Comparison of ENCODE assay signal across 9 mouse cellular contexts in the genomic region with DNA sequence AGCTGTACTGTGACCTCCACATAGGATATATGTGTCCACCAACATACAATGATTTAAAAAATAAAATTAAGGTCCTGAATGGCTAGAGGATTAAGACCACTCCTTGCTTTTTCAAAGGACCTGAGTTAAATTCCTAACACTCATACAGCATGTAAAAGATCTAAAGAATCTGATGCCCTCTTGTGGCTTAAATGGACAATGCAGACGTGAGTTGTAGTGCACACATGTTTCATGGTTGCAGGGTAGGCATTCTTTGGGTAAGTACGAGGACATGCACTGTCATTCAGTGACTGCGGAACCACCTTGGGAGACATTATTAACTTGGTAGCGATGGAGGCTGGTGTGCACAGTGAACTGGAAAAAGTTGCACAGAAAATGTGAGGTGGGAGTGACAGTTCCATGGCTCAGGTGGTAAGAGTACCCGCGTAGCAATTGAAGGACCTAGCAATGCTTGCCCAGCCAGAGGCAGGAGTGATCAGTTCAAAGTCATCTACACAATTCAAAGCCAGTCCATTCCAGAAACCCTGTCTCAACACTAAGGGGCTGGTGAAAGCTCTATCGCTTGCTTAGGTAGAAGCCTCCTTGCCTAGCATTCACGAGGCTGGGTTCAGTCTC. TPM values are rescaled to one million over a fixed set of nuclear protein-coding genes. Genes with fewer than 3 reads are reported as not detected.
DNase-seq lines count a peak whose midpoint lies in the region; ATAC-seq and TF ChIP-seq lines count a peak whose summit lies in the region.
"Had no signal": no experiment of that assay in that cellular context is flagged by ENCODE, and none has a peak within 500 bp of the region (broad histone marks: within the 10 kb centered on the region; RNA-seq: fewer than 3 reads in every experiment).

No protein-coding gene starts in this region.

- no peak overlapping the region for H3K27ac ChIP-seq in heart, embryonic 10.5 days
- no peak overlapping the region for H3K27ac ChIP-seq in embryonic fibroblast, embryonic 13.5 days (ENCODE audit: insufficient read depth, low read length)
- H3K27ac ChIP-seq: limb, embryonic 12.5 days had no signal

- peak; percentile 80 for ATAC-seq in monocyte, adult 5-6 weeks (replicated peaks; ENCODE audit: insufficient number of reproducible peaks, low FRiP score, low TSS enrichment, poor library complexity, severe bottlenecking)

- 60% methylated on average over 8 of the region's 8 CpGs for WGBS in heart, embryonic 10.5 days

- peaks cover 32% of the 10 kb centered on the region for H3K36me3 ChIP-seq in heart, embryonic 10.5 days

- H3K27me3 ChIP-seq in heart, embryonic 10.5 days (ENCODE audit: insufficient read depth, poor library complexity, severe bottlenecking), result no peaks in the 10 kb centered on the region
- H3K27me3 ChIP-seq: limb, embryonic 12.5 days had no signal

- no peak overlapping the region for H3K4me3 ChIP-seq in heart, embryonic 10.5 days
- H3K4me3 ChIP-seq in embryonic fibroblast, embryonic 13.5 days (ENCODE audit: insufficient read depth, low read length), result no peak overlapping the region
- H3K4me3 ChIP-seq: limb, embryonic 12.5 days had no signal

- no peaks in the 10 kb centered on the region for H3K9me3 ChIP-seq in heart, embryonic 10.5 days
- H3K9me3 ChIP-seq: limb, embryonic 12.5 days had no signal

- no peaks in the 10 kb centered on the region for H3K4me1 ChIP-seq in heart, embryonic 10.5 days
- no peaks in the 10 kb centered on the region for H3K4me1 ChIP-seq in embryonic fibroblast, embryonic 13.5 days (ENCODE audit: control insufficient read depth, insufficient read depth, low read length)
- H3K4me1 ChIP-seq: limb, embryonic 12.5 days had no signal

- no peak for TF ChIP-seq POLR2A in embryonic fibroblast, embryonic 13.5 days (IDR thresholded peaks at IDR 0.05; ENCODE audit: low read depth, low read length)

- peak; percentile 9 to 47 for DNase-seq in heart, adult 18-20 months
- no peak for DNase-seq in heart, embryonic 10.5 days (ENCODE audit: low spot score)
- DNase-seq in thymus, postnatal 0 days (ENCODE audit: low spot score), result peak; percentile 60
- DNase-seq in thymus, postnatal 36 days, result no peak
- peak; percentile 69 for DNase-seq in kidney, postnatal 14 days
- no peak for DNase-seq in frontal cortex, postnatal 14 days (ENCODE audit: low spot score in 2 of 2)

- TF ChIP-seq CTCF in embryonic fibroblast, embryonic 13.5 days (IDR thresholded peaks at IDR 0.05; ENCODE audit: borderline replicate concordance, insufficient read depth, low read length), result peak; percentile 19; the same call in 1 of the 2 replicates

RNA-seq across cellular contexts. Expression of a gene that starts 17.5 kb away (rescaled TPM):
- 1 to 10 TPM; 6.8 to 8.0 TPM for total RNA-seq in heart, adult 18-20 months (2021)
- polyA plus RNA-seq in heart, embryonic 10.5 days (2016; fragmentation: Nextera tagmentation; extraction: Ambion mirVana), result 10.3 and 18.8 TPM in 2 replicates
- polyA plus RNA-seq in thymus, postnatal 0 days (2015; fragmentation: Nextera tagmentation; extraction: Ambion mirVana), result 14.8 and 15.8 TPM in 2 replicates
- 11.9 and 13.2 TPM in 2 replicates for polyA plus RNA-seq in embryonic fibroblast, embryonic 13.5 days (2011; ENCODE audit: insufficient read length, low read depth, missing spikeins)
- 2.5 to 8.9 TPM (median 3.0 TPM) in 3 replicates for total RNA-seq in monocyte, adult 5-6 weeks (2017)

RNA-seq across cellular contexts. Expression of a gene that starts 21.3 kb away (rescaled TPM):
- total RNA-seq in heart, adult 18-20 months (2021), result 10 to 100 TPM; 11.4 to 13.6 TPM
- 50.0 and 65.1 TPM in 2 replicates for polyA plus RNA-seq in heart, embryonic 10.5 days (2016; fragmentation: Nextera tagmentation; extraction: Ambion mirVana)
- polyA plus RNA-seq in thymus, postnatal 0 days (2015; fragmentation: Nextera tagmentation; extraction: Ambion mirVana), result 39.4 and 40.9 TPM in 2 replicates
- 15.0 and 22.2 TPM in 2 replicates for polyA plus RNA-seq in embryonic fibroblast, embryonic 13.5 days (2011; ENCODE audit: insufficient read length, low read depth, missing spikeins)
- total RNA-seq in monocyte, adult 5-6 weeks (2017), result 6.9 to 14.7 TPM (median 7.6 TPM) in 3 replicates

RNA-seq across cellular contexts. Expression of a gene that starts 22.8 kb away (rescaled TPM):
- 100 to 1,000 TPM; 123 to 129 TPM for total RNA-seq in heart, adult 18-20 months (2021)
- 366 and 394 TPM in 2 replicates for polyA plus RNA-seq in heart, embryonic 10.5 days (2016; fragmentation: Nextera tagmentation; extraction: Ambion mirVana)
- 214 and 223 TPM in 2 replicates for polyA plus RNA-seq in thymus, postnatal 0 days (2015; fragmentation: Nextera tagmentation; extraction: Ambion mirVana)
- 162 and 184 TPM in 2 replicates for polyA plus RNA-seq in embryonic fibroblast, embryonic 13.5 days (2011; ENCODE audit: insufficient read length, low read depth, missing spikeins)
- 23.6 to 44.1 TPM (median 36.4 TPM) in 3 replicates for total RNA-seq in monocyte, adult 5-6 weeks (2017)

RNA-seq across cellular contexts. Expression of a gene that starts 33.8 kb away (rescaled TPM):
- 1 to 10 TPM; 6.4 to 7.9 TPM for total RNA-seq in heart, adult 18-20 months (2021)
- polyA plus RNA-seq in heart, embryonic 10.5 days (2016; fragmentation: Nextera tagmentation; extraction: Ambion mirVana), result 13.4 and 15.0 TPM in 2 replicates
- 9.2 and 9.8 TPM in 2 replicates for polyA plus RNA-seq in thymus, postnatal 0 days (2015; fragmentation: Nextera tagmentation; extraction: Ambion mirVana)
- 22.2 and 26.5 TPM in 2 replicates for polyA plus RNA-seq in embryonic fibroblast, embryonic 13.5 days (2011; ENCODE audit: insufficient read length, low read depth, missing spikeins)
- 26.2 to 32.8 TPM (median 27.0 TPM) in 3 replicates for total RNA-seq in monocyte, adult 5-6 weeks (2017)

RNA-seq across cellular contexts. Expression of a gene that starts 34.2 kb away (rescaled TPM):
- 10 to 100 TPM in 1 of 2 experiments, 1 to 10 TPM in 1; 9.3 to 11.6 TPM for total RNA-seq in heart, adult 18-20 months (2021)
- polyA plus RNA-seq in heart, embryonic 10.5 days (2016; fragmentation: Nextera tagmentation; extraction: Ambion mirVana), result 189 and 225 TPM in 2 replicates
- 281 and 296 TPM in 2 replicates for polyA plus RNA-seq in thymus, postnatal 0 days (2015; fragmentation: Nextera tagmentation; extraction: Ambion mirVana)
- 79.1 and 85.3 TPM in 2 replicates for polyA plus RNA-seq in embryonic fibroblast, embryonic 13.5 days (2011; ENCODE audit: insufficient read length, low read depth, missing spikeins)
- total RNA-seq in monocyte, adult 5-6 weeks (2017), result 53.2 to 96.5 TPM (median 70.8 TPM) in 3 replicates

Comparison
In these comparisons a context has a peak if more than half of its experiments do, and no peak if none do; other contexts are left out.
1. DNase-seq: peak in heart, adult 18-20 months (2 of 2), thymus, postnatal 0 days (single experiment) and kidney, postnatal 14 days (single experiment); none in heart, embryonic 10.5 days (single experiment), thymus, postnatal 36 days (0 of 2) and frontal cortex, postnatal 14 days (0 of 2).